Mouse (Mus musculus) cortical plate, adult 2 months (tissue): ENCODE results near the gene Gng12.

ENCODE experiments used
- CTCF ChIP-seq: fragments of 200-500 bp; IDR thresholded peaks from 2 replicates; pipeline ENCODE4 v1.5.1; 2011; ENCODE audit warnings: mild to moderate bottlenecking, control low read depth, low read length; ENCODE audit not compliant: insufficient read depth; ENCODE audit errors: extremely low read depth
- POLR2A ChIP-seq: fragments of 200-500 bp; IDR thresholded peaks from 2 replicates; pipeline ENCODE4 v1.6.1; 2011; ENCODE audit warnings: mild to moderate bottlenecking, low read length, control low read depth; ENCODE audit not compliant: insufficient read depth; ENCODE audit errors: extremely low read depth

DNA sequence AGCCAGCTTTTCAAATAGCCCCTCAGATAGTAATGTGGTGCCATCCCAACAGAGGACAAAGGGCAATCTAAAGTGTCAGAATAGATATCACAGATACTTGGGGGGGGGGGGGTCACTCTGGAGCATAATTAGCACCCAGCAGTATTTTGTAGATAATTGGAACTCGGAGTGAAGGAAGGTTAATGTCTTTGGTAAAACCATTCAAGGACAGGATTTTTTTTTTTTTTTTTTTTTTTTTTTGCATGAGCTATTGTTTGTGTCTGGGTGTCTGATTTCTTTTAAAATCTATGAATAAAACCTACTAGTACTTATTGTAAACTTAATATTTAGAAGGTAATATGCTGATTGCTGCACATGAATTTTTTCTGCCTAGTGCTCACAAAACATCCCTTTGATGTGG lies 66.9 kb downstream of the Gng12 start:
- no peak for TF ChIP-seq CTCF
- TF ChIP-seq POLR2A: no peak
